Mouse (Mus musculus) E14TG2a.4 (cell line): Measurements from ENCODE around the gene Casp4.

ENCODE experiments used
- CTCF ChIP-seq: conservative IDR thresholded peaks from 2 replicates; pipeline ENCODE4 v1.5.1; 2014; ENCODE audit warnings: low read length
- POU5F1 ChIP-seq: IDR thresholded peaks from 2 replicates; pipeline ENCODE4 v1.6.1; 2014; ENCODE audit warnings: low read length, borderline replicate concordance

DNA sequence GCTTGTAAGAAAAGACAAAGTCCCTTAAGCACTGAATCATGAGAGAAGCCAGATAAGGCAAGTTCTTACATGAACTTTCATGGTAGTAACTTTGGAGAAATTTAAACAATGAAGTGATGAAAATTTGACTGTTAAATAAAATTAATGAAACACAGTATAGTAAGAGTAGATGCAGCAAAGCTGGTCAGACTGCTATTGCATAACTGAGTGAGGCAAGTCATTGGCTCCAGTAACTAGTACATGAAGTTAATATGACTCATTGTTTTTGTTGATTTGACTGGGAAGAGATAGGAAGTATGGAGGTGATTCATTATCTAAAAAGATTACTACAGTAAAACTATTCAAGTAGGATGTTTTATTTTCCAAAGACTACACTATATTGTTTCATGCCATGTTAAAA is 48.2 kb downstream of the Casp4 start:
- TF ChIP-seq CTCF, result no peak
- TF ChIP-seq POU5F1, result no peak
